Mouse (Mus musculus) forebrain, embryonic 11.5 days (tissue): ENCODE measurements around the gene Cuta. TPM values are rescaled to one million over a fixed set of nuclear protein-coding genes. Genes with fewer than 3 reads are reported as not detected.

Experiments
- microRNA-seq: library from miRNA; unstranded; fragments of <30 nt; microRNA quantifications from one replicate; pipeline ENCODE4, GENCODE M21; 2016; ENCODE audit not compliant: insufficient number of aligned reads
- polyA plus RNA-seq: library from polyadenylated mRNA; unstranded; fragments of >200 nt; fragmentation: Nextera tagmentation; extraction: Ambion mirVana; gene quantifications from 2 replicates; pipeline ENCODE4 v1.2.1, GENCODE M21; 2014

The Cuta gene
- polyA plus RNA-seq, 1 experiment from 2014 or later: 154 TPM

Small RNAs within 50 kb of the gene (microRNA-seq; reads per million reads assigned to microRNA genes)
- gene Gm27775 (not detected), gene Mir3083 (not detected), gene Mir6968 (not detected)

Other genes starting within 250 kb of the Cuta start
- 2.8 TPM in 2 replicates for gene Crebrf, start 223.9 kb downstream of the Cuta start, polyA plus RNA-seq
- 46.1 and 49.7 TPM in 2 replicates for gene Bnip1, start 158.5 kb downstream of the Cuta start, polyA plus RNA-seq
- not detected in 2 replicates for gene Nkx2-5, start 94.6 kb downstream of the Cuta start, polyA plus RNA-seq
- 11.1 and 11.3 TPM in 2 replicates for gene Kifc5b, start 22.5 kb downstream of the Cuta start, polyA plus RNA-seq
- 4.5 and 4.9 TPM in 2 replicates for gene Phf1, start 6.5 kb downstream of the Cuta start, polyA plus RNA-seq
- 3.2 and 4.2 TPM in 2 replicates for gene Syngap1, start 1.7 kb upstream of the Cuta start, polyA plus RNA-seq
- gene Zbtb9, start 33.6 kb upstream of the Cuta start, polyA plus RNA-seq: 13.7 and 13.9 TPM in 2 replicates
- 6.6 and 7.6 TPM in 2 replicates for gene Bak1, start 89.4 kb upstream of the Cuta start, polyA plus RNA-seq
- 1.7 and 2.2 TPM in 2 replicates for gene Itpr3, start 117.7 kb upstream of the Cuta start, polyA plus RNA-seq
- 330 and 336 TPM in 2 replicates for gene Uqcc2, start 194.3 kb upstream of the Cuta start, polyA plus RNA-seq
- gene Ip6k3, start 228.2 kb upstream of the Cuta start, polyA plus RNA-seq: 0.08 and 0.19 TPM in 2 replicates